Mouse (Mus musculus): ENCODE results near the gene Fam166a.

DNA sequence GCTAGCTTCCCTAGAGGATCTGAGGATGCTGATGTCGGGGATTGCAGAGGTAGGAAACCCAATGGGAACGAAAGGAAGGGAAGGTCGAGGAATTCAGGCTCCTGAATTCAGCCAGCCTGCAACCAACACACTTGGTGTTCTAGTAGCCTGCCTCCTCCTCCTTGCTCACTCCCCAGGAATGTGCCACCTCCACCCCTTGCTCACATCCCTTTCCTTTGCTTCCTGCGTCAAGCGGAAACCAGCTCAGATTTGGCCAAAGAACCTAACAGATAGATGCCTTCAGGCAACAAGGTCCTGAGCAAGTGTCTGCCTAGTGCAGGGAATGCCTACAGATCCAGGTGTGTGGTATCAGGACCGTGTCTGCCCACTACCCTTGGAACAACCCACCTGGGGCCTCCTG, 42.0 kb upstream of the Fam166a start:
- no peak for TF ChIP-seq CTCF (IDR thresholded peaks at IDR 0.05; ENCODE audit: low read depth, low read length)
- TF ChIP-seq POLR2A (IDR thresholded peaks at IDR 0.05; ENCODE audit: insufficient read depth, low read length), result no peak
- TF ChIP-seq EP300 (IDR thresholded peaks at IDR 0.05; ENCODE audit: insufficient read depth, low read depth, low read length), result no peak
